Mouse (Mus musculus): ENCODE measurements around the gene Per1.
A peak's percentile ranks its signal among the peaks of the same experiment; 100 is the strongest.

Gene Per1

DNA sequence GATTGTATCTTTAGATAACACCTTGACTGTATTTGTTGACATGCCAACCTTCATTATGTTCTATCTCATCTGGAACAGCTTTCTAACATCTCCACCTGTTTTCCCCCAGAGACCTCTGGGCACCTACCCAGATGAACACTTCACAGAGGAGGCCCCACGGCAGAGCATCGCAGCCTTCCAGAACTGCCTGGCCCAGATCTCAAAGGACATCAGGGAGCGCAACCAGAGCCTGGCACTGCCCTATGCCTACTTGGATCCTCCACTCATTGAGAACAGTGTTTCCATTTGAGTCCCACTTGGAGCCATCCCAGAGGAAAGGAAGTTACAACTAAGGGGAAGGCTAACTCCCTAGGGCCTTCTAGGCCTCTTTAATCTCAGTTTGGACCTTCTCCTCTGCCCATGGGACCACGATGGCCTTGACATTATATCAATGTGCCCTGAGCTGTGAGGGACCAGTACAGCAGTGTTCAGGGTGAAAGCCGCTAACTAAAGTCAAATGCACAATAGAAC lies 53.5 kb downstream of the Per1 start:
- no peak for DNase-seq

DNA sequence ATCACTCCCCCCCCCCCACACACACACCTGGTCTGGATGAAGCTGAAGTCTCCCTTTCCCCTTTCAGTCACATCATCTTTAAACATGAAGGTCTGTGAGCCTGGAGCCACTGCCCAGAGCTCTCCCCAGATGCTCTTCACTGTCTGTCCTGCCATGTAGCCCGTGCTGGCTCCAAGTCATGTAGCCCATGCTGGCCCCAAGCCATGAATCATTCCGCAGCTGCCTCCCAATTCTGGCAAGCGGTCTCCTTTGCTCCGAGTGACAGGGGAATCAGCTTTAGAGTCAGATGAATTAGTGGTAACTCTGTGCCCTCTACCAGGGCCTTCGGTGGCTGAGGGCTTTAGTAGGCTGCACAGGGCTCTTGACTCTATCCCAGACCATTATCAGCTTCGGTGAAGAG lies 54.7 kb downstream of the Per1 start:
- no peak for DNase-seq

DNA sequence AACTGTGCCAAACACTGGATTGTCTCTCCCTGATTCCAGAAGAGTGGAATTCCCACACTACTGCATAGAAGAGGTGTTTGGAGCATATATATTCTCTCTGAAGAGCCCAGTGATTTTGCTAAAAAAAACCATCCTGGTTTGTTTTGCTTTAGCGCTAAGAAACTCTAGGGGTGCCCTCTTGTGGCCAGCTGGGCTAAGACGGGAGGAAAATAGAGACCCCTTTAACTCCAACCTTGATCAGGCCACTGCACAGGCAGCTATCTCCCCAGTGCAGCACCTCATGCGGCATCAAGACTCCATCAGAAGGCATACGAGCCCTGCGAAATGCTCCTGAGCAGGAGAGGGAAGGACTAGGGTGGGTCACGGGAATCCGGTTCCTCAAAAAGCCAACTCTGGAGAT lies 55.4 kb downstream of the Per1 start:
- DNase-seq: peak; percentile 33 to 68

DNA sequence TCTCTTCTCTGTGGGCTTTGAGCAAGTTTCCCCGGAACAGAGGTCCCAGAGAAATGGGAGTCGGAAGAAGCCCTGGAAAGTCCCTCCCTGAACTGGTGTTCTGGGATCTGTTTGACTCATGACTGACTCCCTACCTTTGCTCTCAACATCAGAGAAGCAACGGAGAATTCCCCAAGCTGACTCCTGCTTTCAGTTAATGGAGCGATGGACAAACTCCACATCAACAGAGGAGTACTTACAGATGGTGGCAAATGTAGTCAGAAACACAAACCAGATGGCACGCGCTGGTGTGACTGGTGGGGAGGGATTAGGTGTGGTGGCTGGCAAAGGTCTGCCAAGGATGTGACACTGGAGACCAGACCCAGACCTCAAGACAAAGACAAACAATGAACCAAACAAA lies 56.0 kb downstream of the Per1 start:
- DNase-seq: no peak

DNA sequence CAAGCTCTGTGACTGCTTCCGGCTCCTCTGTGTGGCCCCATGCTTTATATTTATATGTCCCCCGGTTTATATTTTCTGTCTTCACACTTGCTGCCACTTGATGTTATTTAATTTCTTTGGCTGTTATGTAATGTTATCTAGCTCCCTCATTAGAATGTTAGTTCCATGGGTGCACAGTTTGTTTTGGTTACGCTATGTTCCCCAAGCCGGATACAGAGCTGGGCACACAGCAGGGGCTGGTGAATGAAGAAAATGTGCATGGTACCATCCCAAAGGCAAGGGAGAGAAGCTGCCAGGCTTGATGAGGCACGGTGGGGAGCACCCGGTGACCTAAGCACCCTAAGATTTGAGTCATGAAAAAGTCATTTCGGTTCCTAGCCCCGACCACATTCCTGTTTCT lies 58.8 kb downstream of the Per1 start:
- DNase-seq: no peak

DNA sequence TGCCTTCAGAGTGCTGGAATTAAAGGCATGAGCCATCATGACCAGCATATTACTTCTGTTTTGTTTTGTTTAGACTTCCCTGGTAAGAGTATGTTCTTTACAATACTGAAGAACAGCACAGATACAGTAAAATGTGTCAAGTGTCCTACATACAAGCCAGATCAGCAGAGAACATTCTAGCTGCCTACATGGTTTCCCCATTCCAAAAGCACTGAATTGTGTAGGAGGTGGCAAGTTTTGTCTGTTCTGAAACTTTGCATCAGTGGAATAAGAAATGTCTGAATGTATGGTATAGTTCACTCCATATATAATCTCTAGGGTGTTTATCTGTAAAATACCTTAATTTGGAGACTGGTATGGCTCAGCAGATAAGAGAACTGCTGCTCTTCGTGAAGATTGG lies 60.3 kb downstream of the Per1 start:
- DNase-seq: no peak

DNA sequence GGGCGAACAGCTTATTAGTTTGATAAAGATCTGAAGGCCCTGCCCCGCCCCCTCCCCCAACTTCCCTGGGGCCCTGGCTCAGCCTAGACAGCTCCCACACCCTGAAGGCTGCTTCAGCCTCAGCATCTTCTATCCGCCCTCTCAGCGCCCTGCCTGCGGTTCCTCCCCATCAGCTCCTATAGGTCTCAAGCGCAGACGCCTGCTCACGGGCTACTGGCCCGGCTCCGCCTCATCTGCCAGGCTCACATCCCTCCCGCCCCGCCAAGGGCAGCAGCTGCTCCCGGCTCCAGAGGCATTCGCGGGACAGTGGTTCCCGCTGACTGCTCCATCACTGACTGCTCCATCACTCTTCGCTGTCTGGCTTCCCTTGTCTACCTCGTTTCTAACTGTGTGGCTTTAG lies 61.8 kb downstream of the Per1 start, which contains the start of gene Alox12b:
Gene Alox12b (plus strand): TSS at position 190 of the 400 bp plus-strand sequence.
- no peak for DNase-seq
